Mouse (Mus musculus) right cerebral cortex, postnatal 10 days (tissue): ENCODE results near the gene Ecd.

Experiments used
- DNase-seq, 2 experiments: peaks; one replicate each; pipeline ENCODE4 v3.0.0; 2021; ENCODE audit warnings: low spot score in 2 of 2

The Ecd gene

DNA sequence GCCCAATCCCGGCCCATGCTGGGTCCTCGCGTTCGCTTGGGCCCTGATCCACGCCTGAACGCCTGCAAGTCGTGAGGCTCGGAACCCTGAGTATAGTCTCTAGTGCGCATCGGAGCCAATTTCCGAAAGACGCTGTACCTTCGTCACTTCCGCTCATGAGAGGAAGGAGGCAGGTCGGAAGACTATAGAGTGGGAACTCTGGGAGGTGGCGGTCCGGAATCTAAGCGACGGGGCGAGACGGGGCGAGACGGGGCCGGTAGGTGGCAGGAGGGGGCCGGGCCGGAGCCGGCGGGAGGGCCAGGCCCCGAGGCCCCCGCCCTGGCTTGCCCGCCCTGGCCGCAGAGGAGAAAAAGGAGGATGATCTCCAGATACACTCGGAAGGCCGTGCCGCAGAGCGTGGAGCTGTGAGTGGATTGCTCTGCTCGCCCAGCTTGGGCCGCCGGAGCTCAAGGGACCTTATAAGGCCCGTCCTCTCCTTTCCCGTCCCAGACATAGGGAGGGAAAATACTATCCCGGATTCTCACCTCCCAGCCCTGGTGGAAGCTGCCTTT is at the start of gene Ecd, which contains the start of gene Fam149b:
TSS of gene Ecd (minus strand) at position 131 of the 551 bp plus-strand sequence.
TSS of gene Fam149b (plus strand) at position 172 of the 551 bp plus-strand sequence.
- DNase-seq = peak; percentile 94 to 95

DNA sequence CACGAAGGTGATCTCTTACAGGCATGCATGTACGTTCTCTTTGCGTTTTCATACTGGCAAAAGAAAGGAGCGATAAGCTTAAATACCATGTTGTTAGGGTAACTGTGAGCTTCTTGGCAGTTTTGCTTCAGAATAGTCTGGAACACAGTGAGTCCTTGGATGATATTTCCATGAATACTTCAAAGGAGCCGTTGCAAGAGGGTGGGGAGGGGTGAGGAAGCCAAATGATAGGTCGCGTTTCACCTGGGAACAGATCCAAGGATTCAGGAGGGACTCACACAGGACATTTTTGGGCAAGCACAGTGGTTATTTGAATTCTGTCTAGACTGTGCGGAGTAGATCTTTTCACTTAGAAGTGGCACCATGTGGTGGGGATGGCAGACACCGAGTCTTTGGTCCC is 49.3 kb upstream of the Ecd start:
- DNase-seq = no peak

- DNase-seq = peak; percentile 97
These were observed 45.4 kb upstream of the Ecd start, which contains the start of gene Mrps16 for GRCm38 (mm10) chr14:20393205-20393913. Gene Mrps16 (minus strand): TSS chr14:20393634.

- no peak for DNase-seq
These were observed 44.4 kb upstream of the Ecd start for GRCm38 (mm10) chr14:20392326-20392725.

GRCm38 (mm10) chr14:20389446-20390079 is 41.6 kb upstream of the Ecd start:
- DNase-seq = no peak

GRCm38 (mm10) chr14:20388441-20389129 is 40.7 kb upstream of the Ecd start, which contains the start of gene Dnajc9:
Gene Dnajc9 (minus strand): TSS chr14:20388910.
- peak; percentile 96 to 97 for DNase-seq

- no peak for DNase-seq
These were observed 32.0 kb upstream of the Ecd start for GRCm38 (mm10) chr14:20379753-20380430.

DNA sequence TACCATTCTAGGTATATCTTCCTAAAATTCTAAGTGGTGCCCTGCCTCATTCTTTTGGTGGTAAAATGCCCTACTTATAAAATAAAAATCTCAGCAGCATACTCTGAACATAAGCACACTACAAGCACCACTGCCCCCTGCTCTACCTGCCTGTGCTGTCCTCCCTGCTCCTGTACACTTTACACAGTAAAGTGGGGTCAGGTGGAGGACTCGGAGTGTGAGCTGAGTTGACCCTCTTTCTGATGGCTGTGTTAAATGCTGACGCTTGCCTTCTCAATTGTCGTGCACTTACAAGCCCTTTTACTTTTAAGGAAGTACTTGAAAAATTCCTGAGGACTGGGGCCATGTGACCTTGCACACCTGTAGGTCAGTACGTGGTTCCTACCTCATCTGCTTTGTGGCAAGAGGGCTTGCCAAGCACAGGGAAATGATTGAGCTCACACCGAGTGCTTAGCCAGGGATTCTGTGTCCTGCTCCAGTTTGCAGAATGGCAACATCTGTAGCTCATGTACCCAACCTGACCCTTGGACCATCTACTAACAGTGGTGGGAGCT is 31.2 kb upstream of the Ecd start:
- no peak for DNase-seq

DNA sequence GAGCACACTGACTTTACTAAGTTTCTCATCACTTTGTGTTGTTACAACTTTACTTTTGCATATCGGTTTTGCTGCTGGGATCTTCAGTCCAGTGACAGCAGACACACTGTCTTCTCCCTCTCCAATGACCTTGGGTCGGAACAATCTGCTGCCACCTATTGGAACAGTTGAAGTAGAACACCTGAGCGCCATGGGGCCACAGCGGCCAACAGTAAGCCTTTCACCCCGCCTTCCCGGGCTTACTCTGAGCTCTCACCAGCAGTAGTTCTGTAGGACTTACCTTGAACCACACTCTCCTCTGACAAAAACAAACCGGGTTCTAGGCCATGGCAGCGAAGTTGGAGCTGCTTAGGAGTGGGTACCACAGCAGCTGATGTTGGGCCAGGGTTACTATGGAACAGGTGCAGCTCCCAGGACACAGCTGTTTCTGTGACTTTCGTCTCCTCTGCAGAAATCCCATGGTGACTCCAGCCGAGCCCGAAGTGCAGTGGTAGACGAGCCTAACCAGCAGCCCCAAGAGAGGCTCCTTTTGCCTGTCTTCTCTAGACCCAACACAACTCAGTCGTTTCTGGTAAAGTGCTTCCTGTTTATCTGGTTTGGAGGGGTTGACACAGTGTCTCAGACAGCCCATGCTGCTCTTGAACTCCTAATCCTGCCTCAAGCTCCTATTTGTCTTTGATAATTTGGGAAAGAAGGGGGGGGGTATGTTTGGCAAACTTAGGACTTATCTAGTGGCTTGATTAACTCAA is 30.6 kb upstream of the Ecd start:
- no peak for DNase-seq

DNA sequence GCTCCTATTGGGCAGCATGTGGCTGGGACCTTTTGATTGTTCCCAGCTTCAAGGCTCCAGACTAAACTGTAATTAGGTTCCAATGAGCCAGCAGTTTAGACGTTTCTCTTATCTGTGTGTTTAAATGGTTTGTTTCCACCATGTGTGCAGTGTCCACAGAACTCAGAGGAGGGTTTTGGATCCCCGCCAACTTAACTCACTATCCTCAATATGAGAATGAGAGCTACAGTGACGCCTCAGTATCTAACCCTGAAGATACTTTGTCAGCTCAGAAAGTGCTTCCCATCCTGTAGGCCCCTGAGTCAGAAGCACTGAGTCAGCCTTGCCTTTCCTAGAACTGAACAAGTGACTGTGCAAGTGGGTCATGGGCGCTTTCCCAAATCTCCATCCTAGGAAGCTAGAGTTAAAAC is 29.2 kb upstream of the Ecd start:
- no peak for DNase-seq

DNA sequence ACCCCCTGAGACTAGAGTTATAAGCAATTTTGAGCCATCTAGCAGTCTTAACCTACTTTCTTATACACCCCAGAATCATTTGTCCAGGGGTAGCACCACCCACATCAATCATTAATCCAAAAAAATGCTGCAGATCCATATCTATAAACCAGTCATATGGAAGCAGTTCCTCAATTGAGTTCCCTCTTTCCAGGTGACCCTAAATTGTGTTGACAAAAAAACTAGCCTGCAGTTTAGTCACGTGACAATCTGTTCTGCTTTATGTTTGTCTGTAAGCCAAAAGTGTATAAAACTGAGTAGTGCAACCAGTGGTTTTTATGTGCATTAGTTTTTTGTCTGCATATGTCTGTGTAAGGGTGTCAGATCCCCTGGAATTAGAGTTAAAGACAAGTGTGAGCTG is 23.9 kb upstream of the Ecd start:
- no peak for DNase-seq

GRCm38 (mm10) chr14:20370798-20371197 is 22.9 kb upstream of the Ecd start:
- no peak for DNase-seq

DNA sequence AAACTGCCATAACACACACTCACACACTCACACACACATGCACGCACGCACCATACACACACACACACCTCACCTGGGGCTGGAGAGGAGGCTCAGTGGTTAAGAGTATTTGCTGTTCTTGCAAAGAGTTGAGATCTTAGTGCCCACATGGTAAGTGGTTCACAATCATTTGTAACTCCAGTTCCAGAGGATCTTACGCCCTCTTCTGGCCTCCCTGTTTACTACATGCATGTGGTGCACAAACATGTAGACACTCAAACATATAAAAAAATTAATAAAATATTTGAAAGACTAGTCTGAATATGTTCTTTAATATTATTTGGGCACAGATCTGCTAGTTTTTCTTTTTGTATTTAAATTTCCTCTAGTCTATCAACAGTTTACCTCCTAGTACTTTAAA is 20.4 kb upstream of the Ecd start:
- DNase-seq = no peak

DNA sequence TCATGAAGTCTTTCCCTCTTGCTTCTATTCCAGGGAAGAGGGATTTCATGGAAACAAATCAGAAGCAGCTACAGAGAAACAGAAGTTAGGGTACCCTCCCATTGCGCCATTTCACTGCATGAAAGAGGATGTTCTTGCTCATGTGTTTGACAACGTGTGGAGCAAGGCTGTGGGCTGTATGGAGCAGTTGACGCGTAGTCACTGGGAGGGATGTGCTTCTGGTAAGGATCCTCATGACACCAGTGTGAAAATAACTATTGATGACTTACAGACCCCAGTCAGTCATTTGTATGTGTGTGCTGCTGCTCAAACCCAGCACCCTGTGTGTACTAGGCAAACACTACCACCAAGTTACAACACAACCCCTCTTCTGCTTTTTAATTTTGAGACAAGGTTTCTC is 15.3 kb upstream of the Ecd start:
- no peak for DNase-seq

GRCm38 (mm10) chr14:20347441-20347990 is 405 bp downstream of the Ecd start:
- DNase-seq = no peak

GRCm38 (mm10) chr14:20345885-20346284 is 2.0 kb downstream of the Ecd start:
- DNase-seq = no peak

DNA sequence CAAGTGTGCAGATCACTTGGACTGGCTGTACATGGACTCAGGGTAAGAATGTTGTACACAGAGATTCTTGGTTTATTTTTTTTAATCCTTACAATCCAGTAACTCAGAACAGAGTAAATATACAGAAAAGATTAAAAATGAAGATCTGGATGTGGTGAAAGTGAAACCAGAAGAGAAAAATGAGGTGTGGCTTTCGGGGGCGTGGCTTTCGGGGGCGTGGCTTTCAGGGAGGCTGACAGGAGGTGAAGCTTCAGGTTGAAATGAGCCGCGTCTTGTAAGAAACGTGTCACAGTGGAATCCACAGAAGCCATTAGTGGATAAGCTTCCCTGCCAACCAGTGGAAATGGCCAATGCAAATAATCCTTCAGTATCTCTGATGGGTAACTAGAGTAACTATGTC is 7.1 kb downstream of the Ecd start:
- DNase-seq = no peak

DNA sequence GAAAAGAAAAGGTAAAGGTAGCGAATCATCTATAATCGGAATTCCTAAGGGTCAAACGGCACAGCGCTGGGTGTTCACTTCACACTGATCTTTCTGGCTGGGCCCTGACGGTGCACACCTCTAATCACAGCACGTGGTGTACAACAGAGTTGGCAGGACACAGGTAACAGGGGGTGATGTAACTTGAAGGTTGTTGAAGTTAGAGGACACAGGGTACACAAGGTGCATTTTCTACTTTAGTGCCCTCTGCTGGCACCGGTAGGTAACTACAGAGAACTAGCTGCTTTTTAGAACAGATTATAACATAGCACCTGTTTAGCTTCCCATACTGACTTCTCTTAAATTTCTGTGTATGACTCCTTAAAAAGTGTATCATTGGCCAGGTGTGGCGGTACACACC is 7.8 kb downstream of the Ecd start:
- DNase-seq = no peak

GRCm38 (mm10) chr14:20339415-20339814 is 8.5 kb downstream of the Ecd start:
- no peak for DNase-seq

DNA sequence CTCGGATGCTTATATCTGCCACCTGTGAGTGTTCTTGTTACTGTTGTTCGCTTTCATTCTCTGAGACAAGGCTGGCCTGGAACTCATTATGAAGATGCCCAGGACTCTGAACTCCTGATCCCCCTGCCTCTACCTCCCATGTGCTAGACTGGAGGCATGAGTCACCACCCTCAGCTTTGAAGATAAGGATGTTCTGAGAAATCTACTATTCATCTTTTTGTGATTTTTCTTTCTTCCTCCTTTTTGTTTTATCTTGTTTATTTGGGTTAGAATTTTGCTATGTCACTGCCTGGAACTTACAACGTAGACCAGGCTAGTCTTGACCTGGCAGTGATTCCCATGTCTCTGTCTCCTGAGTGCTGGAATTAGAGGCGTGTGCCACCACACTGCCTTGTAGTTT is 16.6 kb downstream of the Ecd start:
- no peak for DNase-seq
